Mouse (Mus musculus) lung, postnatal 0 days (tissue): ENCODE measurements around the gene Ccl5. TPM values are rescaled to one million over a fixed set of nuclear protein-coding genes. Genes with fewer than 3 reads are reported as not detected.

Experiments
- ATAC-seq: fragments of 200-750 bp; cut with Nextera tagmentation; 2 replicates; pipeline ENCODE4 v1.8.0; 2017; ENCODE audit warnings: moderate library complexity
- DNase-seq: peaks from one replicate; pipeline ENCODE4 v3.0.0-alpha.2; 2016; ENCODE audit warnings: low spot score
- H3K27ac ChIP-seq: fragments of 300-500 bp; sonication (generic); 2 replicates; pipeline ENCODE4 v1.5.1; 2014; ENCODE audit warnings: antibody characterized with exemption, mild to moderate bottlenecking, low read length, mixed read lengths
- H3K27me3 ChIP-seq: fragments of 300-500 bp; sonication (generic); replicated peaks from 2 replicates; pipeline ENCODE4 v1.6.1; 2014; ENCODE audit warnings: low read length, mixed read lengths; ENCODE audit not compliant: insufficient read depth
- H3K36me3 ChIP-seq: fragments of 300-500 bp; sonication (generic); 2 replicates; pipeline ENCODE4 v1.6.1; 2014; ENCODE audit warnings: low read length, mixed read lengths; ENCODE audit not compliant: insufficient read depth
- H3K4me1 ChIP-seq: fragments of 300-500 bp; sonication (generic); 2 replicates; pipeline ENCODE4 v1.6.1; 2014; ENCODE audit warnings: antibody characterized with exemption, low read depth, low read length, mixed read lengths; ENCODE audit not compliant: insufficient read depth
- H3K4me2 ChIP-seq: fragments of 300-500 bp; sonication (generic); replicated peaks from 2 replicates; pipeline ENCODE4 v1.6.1; 2014; ENCODE audit warnings: low read depth, mild to moderate bottlenecking, low read length, moderate library complexity, mixed read lengths
- H3K4me3 ChIP-seq: fragments of 300-500 bp; sonication (generic); 2 replicates; pipeline ENCODE4 v1.5.1; 2014; ENCODE audit warnings: low read depth, low read length
- H3K9ac ChIP-seq: fragments of 300-500 bp; sonication (generic); replicated peaks from 2 replicates; pipeline ENCODE4 v1.6.1; 2014; ENCODE audit warnings: low read depth, mild to moderate bottlenecking
- H3K9me3 ChIP-seq: fragments of 300-500 bp; sonication (generic); 2 replicates; pipeline ENCODE4 v1.6.1; 2016; ENCODE audit warnings: low read length, mixed read lengths
- CTCF ChIP-seq: IDR thresholded peaks from 2 replicates; pipeline ENCODE4 v1.5.1; 2016; ENCODE audit warnings: antibody characterized with exemption, mild to moderate bottlenecking
- EP300 ChIP-seq: IDR thresholded peaks from 2 replicates; pipeline ENCODE4 v1.6.1; 2016; ENCODE audit warnings: antibody characterized with exemption, mild to moderate bottlenecking, control low read depth
- WGBS: fragments of 180-500 bp; shearing (Covaris S2); extraction: QIAGEN DNeasy Blood & Tissue Kit; methylation state at CpG from one replicate; pipeline ENCODE4 v1.1.7; 2014; 5-methylcytosine and 5-hydroxymethylcytosine counted together
- polyA plus RNA-seq: library from polyadenylated mRNA; unstranded; fragments of >200 nt; fragmentation: Nextera tagmentation; extraction: Ambion mirVana; gene quantifications from 2 replicates; pipeline ENCODE4 v1.2.1, GENCODE M21; 2015

The Ccl5 gene
- polyA plus RNA-seq, 1 experiment from 2014 or later, result 3.3 TPM

GRCm38 (mm10) chr11:83570189-83570588, 39.9 kb upstream of the Ccl5 start:
- no peaks in the 10 kb centered on the region for H3K36me3 ChIP-seq
- no peak overlapping the region for H3K9ac ChIP-seq
- no peaks in the 10 kb centered on the region for H3K9me3 ChIP-seq
- no peaks in the 10 kb centered on the region for H3K4me1 ChIP-seq
- no peak overlapping the region for H3K4me3 ChIP-seq
- 68% methylated on average over 2 of the region's 2 CpGs for WGBS
- no peak overlapping the region for H3K27ac ChIP-seq
- H3K27me3 ChIP-seq, result no peaks in the 10 kb centered on the region
- TF ChIP-seq EP300 (no peak), CTCF (no peak)
- DNase-seq (no peak), ATAC-seq (no peak)
- no peak overlapping the region for H3K4me2 ChIP-seq

GRCm38 (mm10) chr11:83569249-83569648, 38.9 kb upstream of the Ccl5 start:
- TF ChIP-seq EP300 (no peak), CTCF (no peak)
- Histone ChIP-seq H3K27me3 (no peaks in the 10 kb centered on the region), H3K9ac (no peak overlapping the region), H3K4me2 (no peak overlapping the region), H3K4me1 (no peaks in the 10 kb centered on the region), H3K4me3 (no peak overlapping the region), H3K36me3 (no peaks in the 10 kb centered on the region), H3K27ac (no peak overlapping the region), H3K9me3 (no peaks in the 10 kb centered on the region)
- ATAC-seq (no peak), DNase-seq (no peak)
- WGBS, result 88% methylated on average over 7 of the region's 7 CpGs

- no peak for DNase-seq
- H3K27ac ChIP-seq, result no peak overlapping the region
- no peaks in the 10 kb centered on the region for H3K9me3 ChIP-seq
- no peaks in the 10 kb centered on the region for H3K36me3 ChIP-seq
- H3K27me3 ChIP-seq, result no peaks in the 10 kb centered on the region
- no peak overlapping the region for H3K4me2 ChIP-seq
- no peak overlapping the region for H3K9ac ChIP-seq
- H3K4me3 ChIP-seq, result no peak overlapping the region
- H3K4me1 ChIP-seq, result no peaks in the 10 kb centered on the region
- 83% methylated on average over 3 of the region's 3 CpGs for WGBS
- TF ChIP-seq CTCF (no peak), EP300 (no peak)
- ATAC-seq, result no peak
Observed at GRCm38 (mm10) chr11:83568786-83569185, 38.5 kb upstream of the Ccl5 start.

GRCm38 (mm10) chr11:83568061-83568460, 37.7 kb upstream of the Ccl5 start:
- ATAC-seq, result no peak
- 83% methylated on average over 9 of the region's 9 CpGs for WGBS

GRCm38 (mm10) chr11:83567311-83567710, 37.0 kb upstream of the Ccl5 start:
- no peak for ATAC-seq
- no peak for TF ChIP-seq CTCF
- TF ChIP-seq EP300, result no peak
- H3K4me3 ChIP-seq, result no peak overlapping the region
- no peaks in the 10 kb centered on the region for H3K36me3 ChIP-seq
- no peaks in the 10 kb centered on the region for H3K27me3 ChIP-seq
- H3K9me3 ChIP-seq, result no peaks in the 10 kb centered on the region
- H3K4me2 ChIP-seq, result no peak overlapping the region
- no peak overlapping the region for H3K27ac ChIP-seq
- no peak overlapping the region for H3K9ac ChIP-seq
- DNase-seq, result no peak
- whole genome bisulfite sequencing, result 64% methylated on average over 7 of the region's 7 CpGs
- H3K4me1 ChIP-seq, result no peaks in the 10 kb centered on the region

More at GRCm38 (mm10) chr11:83568061-83568460, 37.7 kb upstream of the Ccl5 start:
- TF ChIP-seq CTCF (no peak), EP300 (no peak)
- Histone ChIP-seq H3K4me3 (no peak overlapping the region), H3K27me3 (no peaks in the 10 kb centered on the region), H3K9ac (no peak overlapping the region), H3K9me3 (no peaks in the 10 kb centered on the region), H3K36me3 (no peaks in the 10 kb centered on the region), H3K4me1 (no peaks in the 10 kb centered on the region), H3K4me2 (no peak overlapping the region), H3K27ac (no peak overlapping the region)
- DNase-seq, result no peak

GRCm38 (mm10) chr11:83566617-83567016, 36.3 kb upstream of the Ccl5 start:
- ATAC-seq, result no peak

GRCm38 (mm10) chr11:83563754-83564153, 33.4 kb upstream of the Ccl5 start:
- TF ChIP-seq CTCF, result no peak
- TF ChIP-seq EP300, result no peak
- DNase-seq (peak; percentile 62), ATAC-seq (peak; percentile 56)
- H3K4me2 ChIP-seq, result no peak overlapping the region
- no peaks in the 10 kb centered on the region for H3K27me3 ChIP-seq
- H3K27ac ChIP-seq, result no peak overlapping the region
- no peaks in the 10 kb centered on the region for H3K9me3 ChIP-seq
- H3K9ac ChIP-seq, result no peak overlapping the region
- no peaks in the 10 kb centered on the region for H3K36me3 ChIP-seq
- no peak overlapping the region for H3K4me3 ChIP-seq
- H3K4me1 ChIP-seq, result no peaks in the 10 kb centered on the region
- WGBS, result 55% methylated on average over 2 of the region's 2 CpGs

More at GRCm38 (mm10) chr11:83566617-83567016, 36.3 kb upstream of the Ccl5 start:
- H3K9ac ChIP-seq, result no peak overlapping the region
- H3K36me3 ChIP-seq, result no peaks in the 10 kb centered on the region
- TF ChIP-seq EP300, result no peak
- TF ChIP-seq CTCF, result no peak
- H3K4me2 ChIP-seq, result no peak overlapping the region
- no peak overlapping the region for H3K4me3 ChIP-seq
- DNase-seq, result no peak
- H3K4me1 ChIP-seq, result no peaks in the 10 kb centered on the region
- no peaks in the 10 kb centered on the region for H3K9me3 ChIP-seq
- no peaks in the 10 kb centered on the region for H3K27me3 ChIP-seq
- H3K27ac ChIP-seq, result no peak overlapping the region
